Mouse (Mus musculus) embryonic fibroblast, embryonic 13.5 days (primary cell): ENCODE results near the gene Mreg. TPM values are rescaled to one million over a fixed set of nuclear protein-coding genes. Genes with fewer than 3 reads are reported as not detected.
"Not testable (repeated sequence)": the region's sequence is repeated elsewhere in the genome, so short reads cannot be mapped to it uniquely, and the experiment has no call there.

Experiments
- H3K27ac ChIP-seq: 2 replicates; pipeline ENCODE4 v1.5.1; 2012; ENCODE audit warnings: low read length, control low read depth, inconsistent platforms; ENCODE audit not compliant: insufficient read depth
- H3K4me1 ChIP-seq: 2 replicates; pipeline ENCODE4 v1.6.1; 2011; ENCODE audit warnings: low read length; ENCODE audit not compliant: control insufficient read depth, insufficient read depth
- H3K4me3 ChIP-seq: 2 replicates; pipeline ENCODE4 v1.5.1; 2011; ENCODE audit warnings: mild to moderate bottlenecking, control low read depth, low read length; ENCODE audit not compliant: insufficient read depth
- CTCF ChIP-seq: IDR thresholded peaks from 2 replicates; pipeline ENCODE4 v1.5.1; 2011; ENCODE audit warnings: mild to moderate bottlenecking, control low read depth, low read length, moderate library complexity, borderline replicate concordance; ENCODE audit not compliant: insufficient read depth
- POLR2A ChIP-seq: IDR thresholded peaks from 2 replicates; pipeline ENCODE4 v1.6.1; 2011; ENCODE audit warnings: low read depth, mild to moderate bottlenecking, control low read depth, low read length, moderate library complexity
- polyA plus RNA-seq: library from polyadenylated mRNA; stranded (reverse); fragments of >200 nt; gene quantifications from 2 replicates; pipeline ENCODE4 v1.2.4, GENCODE M21; 2011; ENCODE audit warnings: low read depth; ENCODE audit not compliant: missing spikeins, insufficient read length

Mreg gene
- polyA plus RNA-seq = 0.67 and 0.85 TPM in 2 replicates

- Histone ChIP-seq H3K27ac (no peak within 1 kb of the TSS), H3K4me1 (no peaks in the 10 kb centered on the region), H3K4me3 (peak within 1 kb of the TSS; percentile 56)
- TF ChIP-seq CTCF (no peak), POLR2A (no peak)
These were observed at the start of gene Mreg for GRCm38 (mm10) chr1:72211701-72212699. Mreg (minus strand) TSS chr1:72212307.

- no peak overlapping the region for H3K4me3 ChIP-seq
- H3K27ac ChIP-seq = no peak overlapping the region
- no peaks in the 10 kb centered on the region for H3K4me1 ChIP-seq
- no peak for TF ChIP-seq CTCF
- no peak for TF ChIP-seq POLR2A
These were observed 44.5 kb upstream of the Mreg start for GRCm38 (mm10) chr1:72256381-72257256.

- H3K4me1 ChIP-seq = no peaks in the 10 kb centered on the region
- H3K4me3 ChIP-seq = no peak overlapping the region
- TF ChIP-seq POLR2A (no peak; the same call in 1 of the 2 replicates), CTCF (no peak)
- no peak overlapping the region for H3K27ac ChIP-seq
These were observed 43.7 kb upstream of the Mreg start for GRCm38 (mm10) chr1:72255854-72256175.

- peak; percentile 95 for TF ChIP-seq POLR2A
- TF ChIP-seq CTCF = no peak
- Histone ChIP-seq H3K4me3 (no peak overlapping the region), H3K27ac (no peak overlapping the region), H3K4me1 (no peaks in the 10 kb centered on the region)
These were observed 43.2 kb upstream of the Mreg start for GRCm38 (mm10) chr1:72255062-72255853.

GRCm38 (mm10) chr1:72254545-72255061 lies 42.5 kb upstream of the Mreg start:
- Histone ChIP-seq H3K4me1 (no peaks in the 10 kb centered on the region), H3K4me3 (no peak overlapping the region), H3K27ac (peak overlapping the region; percentile 63)
- TF ChIP-seq POLR2A = no peak; the same call in 1 of the 2 replicates
- TF ChIP-seq CTCF = no peak

- no peak overlapping the region for H3K27ac ChIP-seq
- H3K4me1 ChIP-seq = no peaks in the 10 kb centered on the region
- no peak overlapping the region for H3K4me3 ChIP-seq
- TF ChIP-seq CTCF (no peak), POLR2A (no peak)
These were observed 41.9 kb upstream of the Mreg start for GRCm38 (mm10) chr1:72253881-72254491.

- Histone ChIP-seq H3K27ac (no peak overlapping the region), H3K4me3 (no peak overlapping the region)
- TF ChIP-seq CTCF (no peak), POLR2A (no peak)
These were observed 39.7 kb upstream of the Mreg start for GRCm38 (mm10) chr1:72251806-72252205.

GRCm38 (mm10) chr1:72248226-72248737 lies 36.2 kb upstream of the Mreg start:
- H3K27ac ChIP-seq, H3K4me3 ChIP-seq, H3K4me1 ChIP-seq: not testable (repeated sequence)

More at GRCm38 (mm10) chr1:72251806-72252205, 39.7 kb upstream of the Mreg start:
- H3K4me1 ChIP-seq = no peaks in the 10 kb centered on the region
